26 mouse cellular contexts compared by ENCODE assay signal in genomic region chr3:109322225-109322624, GRCm38 (mm10).
"Had no signal": no experiment of that assay in that cellular context is flagged by ENCODE, and none has a peak within 500 bp of the region (broad histone marks: within the 10 kb centered on the region; RNA-seq: fewer than 3 reads in every experiment).

No protein-coding gene starts in this region.

- H3K4me1 ChIP-seq: hindbrain, embryonic 10.5 days; hindbrain, embryonic 12.5 days; intestine, embryonic 15.5 days; limb, embryonic 13.5 days; limb, embryonic 15.5 days; liver, embryonic 12.5 days had no signal

- ATAC-seq: hindbrain, embryonic 16.5 days; inflammation-experienced regulatory T-cells, adult 6 months; intestine, embryonic 15.5 days; intestine, postnatal 0 days; liver, embryonic 12.5 days had no signal

- DNase-seq: gastrocnemius, adult 2 months; gastrocnemius, postnatal 10 days; gastrocnemius, postnatal 25 days; heart, adult 18-20 months; heart, postnatal 10 days; heart, postnatal 4 days; kidney, adult 18-20 months; kidney, adult 8-10 months; kidney, postnatal 10 days; kidney, postnatal 25 days; kidney, postnatal 4 days; left cerebral cortex, postnatal 4 days; lung, adult 18-20 months had no signal

- H3K9ac ChIP-seq: heart, embryonic 12.5 days; hindbrain, embryonic 12.5 days; hindbrain, embryonic 14.5 days; intestine, embryonic 15.5 days; limb, embryonic 13.5 days; limb, embryonic 15.5 days; liver, embryonic 12.5 days; liver, embryonic 14.5 days had no signal

- H3K27ac ChIP-seq: gastrocnemius, adult 2 months; heart, embryonic 10.5 days; hindbrain, embryonic 10.5 days; hindbrain, embryonic 12.5 days; hindbrain, embryonic 14.5 days; intestine, embryonic 15.5 days; limb, embryonic 13.5 days; limb, embryonic 15.5 days; liver, embryonic 12.5 days; liver, embryonic 14.5 days had no signal

- H3K4me2 ChIP-seq: heart, embryonic 12.5 days; hindbrain, embryonic 12.5 days; hindbrain, embryonic 14.5 days; intestine, embryonic 15.5 days; limb, embryonic 13.5 days; limb, embryonic 15.5 days; liver, embryonic 12.5 days had no signal

- H3K27me3 ChIP-seq: heart, embryonic 12.5 days; hindbrain, embryonic 12.5 days; intestine, embryonic 15.5 days; limb, embryonic 13.5 days; limb, embryonic 15.5 days; liver, embryonic 12.5 days had no signal

- H3K9me3 ChIP-seq: heart, embryonic 10.5 days; heart, embryonic 12.5 days; hindbrain, embryonic 10.5 days; hindbrain, embryonic 12.5 days; intestine, embryonic 15.5 days; limb, embryonic 13.5 days; limb, embryonic 15.5 days; liver, embryonic 12.5 days had no signal

- H3K36me3 ChIP-seq: heart, embryonic 10.5 days; heart, embryonic 12.5 days; hindbrain, embryonic 10.5 days; hindbrain, embryonic 12.5 days; intestine, embryonic 15.5 days; limb, embryonic 13.5 days; limb, embryonic 15.5 days; liver, embryonic 12.5 days had no signal

- H3K4me3 ChIP-seq: gastrocnemius, adult 2 months; heart, embryonic 10.5 days; heart, embryonic 12.5 days; hindbrain, embryonic 10.5 days; hindbrain, embryonic 12.5 days; intestine, embryonic 15.5 days; limb, embryonic 13.5 days; limb, embryonic 15.5 days; liver, embryonic 12.5 days had no signal
